Mouse (Mus musculus): ENCODE results near the gene Ucp3. TPM values are rescaled to one million over a fixed set of nuclear protein-coding genes. Genes with fewer than 3 reads are reported as not detected.

The Ucp3 gene
- polyA plus RNA-seq, 1 experiment from 2014 or later = not detected

DNA sequence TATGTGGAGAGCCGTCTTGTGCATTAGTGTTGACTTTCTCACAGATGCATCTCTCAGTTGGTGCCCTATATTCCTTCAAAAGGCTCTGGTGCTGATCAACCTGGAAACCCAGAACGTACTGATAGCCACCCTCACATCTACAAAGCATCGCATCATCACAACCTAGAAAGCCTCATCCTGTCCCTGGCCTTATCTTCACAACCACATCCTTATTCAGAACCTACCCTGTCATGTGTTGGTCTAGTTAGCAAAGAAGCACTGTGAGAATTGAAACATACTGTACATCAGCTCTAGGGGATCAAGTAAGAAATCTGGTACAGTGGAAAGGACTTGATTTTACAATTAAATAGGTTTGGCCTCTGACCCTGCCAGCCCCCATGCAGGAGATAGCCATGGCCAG lies 23.8 kb upstream of the Ucp3 start:
- DNase-seq (ENCODE audit: low spot score) = no peak
- H3K4me3 ChIP-seq (ENCODE audit: low read depth, low read length) = no peak overlapping the region
- no peaks in the 10 kb centered on the region for H3K4me1 ChIP-seq (ENCODE audit: control insufficient read depth, insufficient read depth, low read length)
- H3K27ac ChIP-seq (ENCODE audit: low read depth, low read length) = no peak overlapping the region
- H3K27me3 ChIP-seq (ENCODE audit: control insufficient read depth, insufficient read depth, low read length) = no peaks in the 10 kb centered on the region
- H3K9ac ChIP-seq (ENCODE audit: low read length) = no peak overlapping the region
- no peak for ATAC-seq (ENCODE audit: insufficient read depth, low FRiP score, low TSS enrichment)
- WGBS = 93% methylated on average over 3 of the region's 3 CpGs
- no peak overlapping the region for H3K4me2 ChIP-seq (ENCODE audit: low read depth)
- H3K36me3 ChIP-seq (ENCODE audit: control insufficient read depth, insufficient read depth, low read length) = peaks cover 23% of the 10 kb centered on the region
- H3K9me3 ChIP-seq (ENCODE audit: control insufficient read depth, low read length) = no peaks in the 10 kb centered on the region

- whole genome bisulfite sequencing = 70% methylated on average over 1 of the region's 1 CpGs
- no peak overlapping the region for H3K4me3 ChIP-seq (ENCODE audit: low read depth, low read length)
- no peak overlapping the region for H3K27ac ChIP-seq (ENCODE audit: low read depth, low read length)
- DNase-seq (ENCODE audit: low spot score) (no peak), ATAC-seq (ENCODE audit: insufficient read depth, low FRiP score, low TSS enrichment) (no peak)
- no peak overlapping the region for H3K9ac ChIP-seq (ENCODE audit: low read length)
- H3K27me3 ChIP-seq (ENCODE audit: control insufficient read depth, insufficient read depth, low read length) = no peaks in the 10 kb centered on the region
- H3K36me3 ChIP-seq (ENCODE audit: control insufficient read depth, insufficient read depth, low read length) = peaks cover 18% of the 10 kb centered on the region
- no peaks in the 10 kb centered on the region for H3K9me3 ChIP-seq (ENCODE audit: control insufficient read depth, low read length)
- no peak overlapping the region for H3K4me2 ChIP-seq (ENCODE audit: low read depth)
- H3K4me1 ChIP-seq (ENCODE audit: control insufficient read depth, insufficient read depth, low read length) = no peaks in the 10 kb centered on the region
Observed at GRCm38 (mm10) chr7:100458153-100458552, 14.6 kb upstream of the Ucp3 start.

DNA sequence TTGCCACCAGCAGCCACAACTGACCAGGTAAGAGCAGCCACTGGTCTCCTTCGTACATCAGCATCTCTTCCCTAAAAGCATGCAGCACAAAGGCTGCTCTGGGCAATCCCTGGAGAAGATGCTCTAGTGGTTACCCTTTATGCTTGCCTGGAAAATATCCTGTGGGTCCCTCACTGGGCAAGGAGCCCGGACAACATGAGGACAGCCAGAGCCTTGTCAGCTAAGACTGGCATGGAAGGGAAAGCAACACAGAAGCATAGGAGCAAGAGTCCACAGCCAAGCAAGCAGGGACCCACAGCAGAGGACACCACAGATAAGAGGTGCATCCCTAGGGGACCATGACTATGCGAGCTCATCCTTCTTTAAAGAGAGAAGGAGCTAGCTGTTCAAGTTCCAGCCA lies 12.9 kb upstream of the Ucp3 start:
- Histone ChIP-seq H3K27me3 (ENCODE audit: control insufficient read depth, insufficient read depth, low read length) (no peaks in the 10 kb centered on the region), H3K27ac (ENCODE audit: low read depth, low read length) (no peak overlapping the region), H3K4me2 (ENCODE audit: low read depth) (no peak overlapping the region), H3K9me3 (ENCODE audit: control insufficient read depth, low read length) (no peaks in the 10 kb centered on the region), H3K9ac (ENCODE audit: low read length) (no peak overlapping the region), H3K4me1 (ENCODE audit: control insufficient read depth, insufficient read depth, low read length) (no peaks in the 10 kb centered on the region), H3K36me3 (ENCODE audit: control insufficient read depth, insufficient read depth, low read length) (peaks cover 14% of the 10 kb centered on the region), H3K4me3 (ENCODE audit: low read depth, low read length) (no peak overlapping the region)
- 91% methylated on average over 3 of the region's 3 CpGs for WGBS
- ATAC-seq (ENCODE audit: insufficient read depth, low FRiP score, low TSS enrichment) (no peak), DNase-seq (ENCODE audit: low spot score) (no peak)

GRCm38 (mm10) chr7:100461621-100462151 lies 11.1 kb upstream of the Ucp3 start:
- H3K36me3 ChIP-seq (ENCODE audit: control insufficient read depth, insufficient read depth, low read length) = peaks cover 11% of the 10 kb centered on the region
- DNase-seq (ENCODE audit: low spot score) (no peak), ATAC-seq (ENCODE audit: insufficient read depth, low FRiP score, low TSS enrichment) (no peak)
- H3K4me1 ChIP-seq (ENCODE audit: control insufficient read depth, insufficient read depth, low read length) = no peaks in the 10 kb centered on the region
- no peaks in the 10 kb centered on the region for H3K9me3 ChIP-seq (ENCODE audit: control insufficient read depth, low read length)
- no peak overlapping the region for H3K9ac ChIP-seq (ENCODE audit: low read length)
- 91% methylated on average over 6 of the region's 6 CpGs for whole genome bisulfite sequencing
- no peak overlapping the region for H3K4me2 ChIP-seq (ENCODE audit: low read depth)
- no peaks in the 10 kb centered on the region for H3K27me3 ChIP-seq (ENCODE audit: control insufficient read depth, insufficient read depth, low read length)
- H3K27ac ChIP-seq (ENCODE audit: low read depth, low read length) = no peak overlapping the region
- H3K4me3 ChIP-seq (ENCODE audit: low read depth, low read length) = no peak overlapping the region

GRCm38 (mm10) chr7:100463194-100463593 lies 9.6 kb upstream of the Ucp3 start:
- Histone ChIP-seq H3K27me3 (ENCODE audit: control insufficient read depth, insufficient read depth, low read length) (no peaks in the 10 kb centered on the region), H3K36me3 (ENCODE audit: control insufficient read depth, insufficient read depth, low read length) (peaks cover 9% of the 10 kb centered on the region), H3K4me3 (ENCODE audit: low read depth, low read length) (no peak overlapping the region), H3K9me3 (ENCODE audit: control insufficient read depth, low read length) (no peaks in the 10 kb centered on the region), H3K4me1 (ENCODE audit: control insufficient read depth, insufficient read depth, low read length) (no peaks in the 10 kb centered on the region), H3K4me2 (ENCODE audit: low read depth) (no peak overlapping the region), H3K9ac (ENCODE audit: low read length) (no peak overlapping the region), H3K27ac (ENCODE audit: low read depth, low read length) (no peak overlapping the region)
- 92% methylated on average over 9 of the region's 9 CpGs for WGBS
- ATAC-seq (ENCODE audit: insufficient read depth, low FRiP score, low TSS enrichment) (no peak), DNase-seq (ENCODE audit: low spot score) (no peak)

DNA sequence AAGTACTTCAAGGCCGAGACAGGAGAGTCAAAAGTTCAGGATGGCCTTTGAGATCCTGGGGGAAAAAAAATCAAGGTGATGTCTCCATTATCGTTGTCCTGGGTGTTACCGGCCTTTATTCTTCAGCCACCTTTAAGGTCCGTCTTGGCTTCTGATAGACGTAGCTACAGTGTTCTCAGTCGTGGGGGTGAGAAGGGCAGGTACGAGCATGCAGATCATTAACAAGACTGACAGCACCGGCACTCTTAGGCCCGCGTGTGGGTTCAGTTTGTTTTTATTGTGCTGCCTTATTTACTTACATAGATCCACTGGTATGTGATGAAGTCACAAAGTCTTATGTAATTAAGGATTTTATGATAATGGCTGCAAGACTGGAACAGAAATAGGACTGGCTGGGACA lies 9.0 kb upstream of the Ucp3 start:
- 88% methylated on average over 10 of the region's 10 CpGs for WGBS
- Histone ChIP-seq H3K4me2 (ENCODE audit: low read depth) (no peak overlapping the region), H3K9ac (ENCODE audit: low read length) (no peak overlapping the region), H3K27me3 (ENCODE audit: control insufficient read depth, insufficient read depth, low read length) (no peaks in the 10 kb centered on the region), H3K4me3 (ENCODE audit: low read depth, low read length) (no peak overlapping the region), H3K4me1 (ENCODE audit: control insufficient read depth, insufficient read depth, low read length) (no peaks in the 10 kb centered on the region), H3K36me3 (ENCODE audit: control insufficient read depth, insufficient read depth, low read length) (peaks cover 9% of the 10 kb centered on the region), H3K27ac (ENCODE audit: low read depth, low read length) (no peak overlapping the region), H3K9me3 (ENCODE audit: control insufficient read depth, low read length) (no peaks in the 10 kb centered on the region)
- ATAC-seq (ENCODE audit: insufficient read depth, low FRiP score, low TSS enrichment) (no peak), DNase-seq (ENCODE audit: low spot score) (no peak)

- DNase-seq (ENCODE audit: low spot score) = no peak
- Histone ChIP-seq H3K36me3 (ENCODE audit: control insufficient read depth, insufficient read depth, low read length) (peaks cover 9% of the 10 kb centered on the region), H3K4me2 (ENCODE audit: low read depth) (no peak overlapping the region)
Observed at GRCm38 (mm10) chr7:100464248-100464647, 8.5 kb upstream of the Ucp3 start.

GRCm38 (mm10) chr7:100465248-100465647 lies 7.5 kb upstream of the Ucp3 start:
- Histone ChIP-seq H3K4me1 (ENCODE audit: control insufficient read depth, insufficient read depth, low read length) (no peaks in the 10 kb centered on the region), H3K4me3 (ENCODE audit: low read depth, low read length) (no peak overlapping the region), H3K4me2 (ENCODE audit: low read depth) (no peak overlapping the region), H3K9me3 (ENCODE audit: control insufficient read depth, low read length) (no peaks in the 10 kb centered on the region), H3K9ac (ENCODE audit: low read length) (no peak overlapping the region), H3K27me3 (ENCODE audit: control insufficient read depth, insufficient read depth, low read length) (no peaks in the 10 kb centered on the region), H3K36me3 (ENCODE audit: control insufficient read depth, insufficient read depth, low read length) (peaks cover 11% of the 10 kb centered on the region), H3K27ac (ENCODE audit: low read depth, low read length) (no peak overlapping the region)
- ATAC-seq (ENCODE audit: insufficient read depth, low FRiP score, low TSS enrichment) (no peak), DNase-seq (ENCODE audit: low spot score) (no peak)
- WGBS = 83% methylated on average over 4 of the region's 4 CpGs

More at GRCm38 (mm10) chr7:100464248-100464647, 8.5 kb upstream of the Ucp3 start:
- H3K4me1 ChIP-seq (ENCODE audit: control insufficient read depth, insufficient read depth, low read length) = no peaks in the 10 kb centered on the region
- ATAC-seq (ENCODE audit: insufficient read depth, low FRiP score, low TSS enrichment) = no peak
- H3K9me3 ChIP-seq (ENCODE audit: control insufficient read depth, low read length) = no peaks in the 10 kb centered on the region
- no peak overlapping the region for H3K4me3 ChIP-seq (ENCODE audit: low read depth, low read length)
- no peak overlapping the region for H3K9ac ChIP-seq (ENCODE audit: low read length)
- H3K27ac ChIP-seq (ENCODE audit: low read depth, low read length) = no peak overlapping the region
- 95% methylated on average over 7 of the region's 7 CpGs for WGBS
- H3K27me3 ChIP-seq (ENCODE audit: control insufficient read depth, insufficient read depth, low read length) = no peaks in the 10 kb centered on the region

- Histone ChIP-seq H3K36me3 (ENCODE audit: control insufficient read depth, insufficient read depth, low read length) (peaks cover 11% of the 10 kb centered on the region), H3K9me3 (ENCODE audit: control insufficient read depth, low read length) (no peaks in the 10 kb centered on the region), H3K4me1 (ENCODE audit: control insufficient read depth, insufficient read depth, low read length) (no peaks in the 10 kb centered on the region), H3K27me3 (ENCODE audit: control insufficient read depth, insufficient read depth, low read length) (no peaks in the 10 kb centered on the region), H3K4me3 (ENCODE audit: low read depth, low read length) (no peak overlapping the region), H3K27ac (ENCODE audit: low read depth, low read length) (no peak overlapping the region), H3K9ac (ENCODE audit: low read length) (no peak overlapping the region), H3K4me2 (ENCODE audit: low read depth) (no peak overlapping the region)
- no peak for ATAC-seq (ENCODE audit: insufficient read depth, low FRiP score, low TSS enrichment)
- no peak for DNase-seq (ENCODE audit: low spot score)
- 79% methylated on average over 5 of the region's 5 CpGs for WGBS
Observed at GRCm38 (mm10) chr7:100465656-100466309, 7.0 kb upstream of the Ucp3 start.
